In genomic region chr9:100359934-100360716, GRCm38 (mm10) we compare ENCODE assay signal across 8 mouse cellular contexts.
DNase-seq lines count a peak whose midpoint lies in the region; ATAC-seq and TF ChIP-seq lines count a peak whose summit lies in the region.

No protein-coding gene starts in this region.

- H3K4me1 ChIP-seq in midbrain, embryonic 10.5 days = peaks cover 12% of the 10 kb centered on the region
- H3K4me1 ChIP-seq in midbrain, embryonic 15.5 days = peaks cover 9% of the 10 kb centered on the region
- no peaks in the 10 kb centered on the region for H3K4me1 ChIP-seq in lung, postnatal 0 days (ENCODE audit: insufficient read depth, low read depth, low read length)

- H3K36me3 ChIP-seq in midbrain, embryonic 10.5 days = no peaks in the 10 kb centered on the region
- H3K36me3 ChIP-seq in midbrain, embryonic 15.5 days (replicated peaks) = no peaks in the 10 kb centered on the region
- H3K36me3 ChIP-seq in lung, postnatal 0 days (ENCODE audit: insufficient read depth, low read length) = no peaks in the 10 kb centered on the region

- no peak overlapping the region for H3K4me3 ChIP-seq in midbrain, embryonic 10.5 days
- no peak overlapping the region for H3K4me3 ChIP-seq in midbrain, embryonic 15.5 days
- no peak overlapping the region for H3K4me3 ChIP-seq in lung, postnatal 0 days (ENCODE audit: low read depth, low read length)

- peaks cover 56% of the 10 kb centered on the region for H3K27me3 ChIP-seq in midbrain, embryonic 10.5 days (ENCODE audit: low read depth, poor library complexity, severe bottlenecking)
- H3K27me3 ChIP-seq in midbrain, embryonic 15.5 days (replicated peaks) = peaks cover 14% of the 10 kb centered on the region
- H3K27me3 ChIP-seq in lung, postnatal 0 days (replicated peaks; ENCODE audit: insufficient read depth, low read length) = no peaks in the 10 kb centered on the region

- TF ChIP-seq CTCF in lung, postnatal 0 days (IDR thresholded peaks at IDR 0.05) = peak; percentile 57

- 64% methylated on average over 9 of the region's 9 CpGs for WGBS in midbrain, embryonic 10.5 days
- 66% methylated on average over 9 of the region's 9 CpGs for WGBS in midbrain, embryonic 15.5 days
- 69% methylated on average over 9 of the region's 9 CpGs for WGBS in lung, postnatal 0 days

- H3K9me3 ChIP-seq in midbrain, embryonic 10.5 days (replicated peaks) = no peaks in the 10 kb centered on the region
- no peaks in the 10 kb centered on the region for H3K9me3 ChIP-seq in midbrain, embryonic 15.5 days
- no peaks in the 10 kb centered on the region for H3K9me3 ChIP-seq in lung, postnatal 0 days (ENCODE audit: low read length)

- ATAC-seq in midbrain, embryonic 15.5 days (replicated peaks) = no peak
- peak; percentile 26; the same call in 1 of the 2 replicates for ATAC-seq in lung, postnatal 0 days
- ATAC-seq in erythroid progenitor cell, adult 5-6 weeks (replicated peaks; ENCODE audit: low FRiP score, poor library complexity, severe bottlenecking) = no peak

- TF ChIP-seq EP300 in lung, postnatal 0 days (IDR thresholded peaks at IDR 0.05) = no peak

- H3K9ac ChIP-seq in midbrain, embryonic 15.5 days = no peak overlapping the region
- no peak overlapping the region for H3K9ac ChIP-seq in lung, postnatal 0 days (replicated peaks; ENCODE audit: low read depth)

- peak; percentile 40 for DNase-seq in adrenal gland, postnatal 14 days
- no peak for DNase-seq in adrenal gland, adult 18-20 months (ENCODE audit: low spot score in 2 of 2)
- DNase-seq in midbrain, embryonic 10.5 days (ENCODE audit: low spot score) = peak; percentile 52
- DNase-seq in embryo, embryonic 9.5 days (ENCODE audit: extremely low spot score) = peak; percentile 47
- peak; percentile 23 for DNase-seq in lung, postnatal 0 days (ENCODE audit: low spot score)
- no peak for DNase-seq in cerebellum, adult 11 months

- H3K4me2 ChIP-seq in midbrain, embryonic 15.5 days = no peak overlapping the region
- H3K4me2 ChIP-seq in lung, postnatal 0 days (replicated peaks; ENCODE audit: low read depth, low read length) = no peak overlapping the region

- H3K27ac ChIP-seq in midbrain, embryonic 10.5 days (replicated peaks) = no peak overlapping the region
- H3K27ac ChIP-seq in midbrain, embryonic 15.5 days = no peak overlapping the region
- H3K27ac ChIP-seq in lung, postnatal 0 days (ENCODE audit: low read length) = no peak overlapping the region

Comparison
In these comparisons a context has a peak if more than half of its experiments do, and no peak if none do; other contexts are left out.
1. DNase-seq: peak in adrenal gland, postnatal 14 days (single experiment), midbrain, embryonic 10.5 days (single experiment), embryo, embryonic 9.5 days (single experiment) and lung, postnatal 0 days (single experiment); none in adrenal gland, adult 18-20 months (0 of 2) and cerebellum, adult 11 months (single experiment).